Mouse (Mus musculus): ENCODE data around the gene Lekr1. TPM values are rescaled to one million over a fixed set of nuclear protein-coding genes. Genes with fewer than 3 reads are reported as not detected.
A peak's percentile ranks its signal among the peaks of the same experiment; 100 is the strongest.

Lekr1 gene
- polyA plus RNA-seq, 1 experiment from 2014 or later = 6.3 TPM

GRCm38 (mm10) chr3:65855521-65855920 is 189.5 kb downstream of the Lekr1 start:
- Histone ChIP-seq H3K4me3 (ENCODE audit: low read depth, low read length) (no peak overlapping the region), H3K9ac (ENCODE audit: low read length) (no peak overlapping the region), H3K4me1 (ENCODE audit: control insufficient read depth, insufficient read depth, low read length) (peaks cover 8% of the 10 kb centered on the region), H3K27me3 (ENCODE audit: control insufficient read depth, insufficient read depth, low read length) (no peaks in the 10 kb centered on the region), H3K27ac (replicated peaks; ENCODE audit: low read depth, low read length) (no peak overlapping the region), H3K9me3 (ENCODE audit: control insufficient read depth, low read length) (no peaks in the 10 kb centered on the region), H3K4me2 (ENCODE audit: low read depth, severe bottlenecking) (no peak overlapping the region), H3K36me3 (ENCODE audit: control insufficient read depth, insufficient read depth, low read length) (no peaks in the 10 kb centered on the region)
- 92% methylated on average over 5 of the region's 5 CpGs for WGBS
- ATAC-seq (ENCODE audit: insufficient number of reproducible peaks, low FRiP score, low TSS enrichment, low read depth) (no peak), DNase-seq (ENCODE audit: low spot score) (no peak)

DNA sequence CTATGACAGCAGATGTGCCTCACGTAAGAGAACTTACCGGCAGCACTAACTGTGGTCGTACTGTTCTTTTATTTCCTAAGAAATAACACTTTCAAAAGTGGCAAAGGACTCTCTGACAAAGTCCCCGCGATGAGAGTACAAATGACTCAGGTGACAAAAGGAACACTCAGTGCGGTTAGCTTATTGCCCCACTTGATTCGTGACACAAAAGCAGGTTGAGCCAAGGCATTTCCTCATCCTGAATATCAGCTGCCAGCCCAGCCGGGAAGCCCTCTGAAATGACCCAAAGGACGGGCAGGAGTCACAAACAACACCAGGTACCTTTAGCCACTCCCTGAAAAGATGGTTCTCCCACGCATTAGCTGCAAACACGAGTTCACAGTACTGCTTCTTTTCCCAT is 192.1 kb downstream of the Lekr1 start:
- H3K9me3 ChIP-seq (ENCODE audit: control insufficient read depth, low read length) = no peaks in the 10 kb centered on the region
- DNase-seq (ENCODE audit: low spot score) (no peak), ATAC-seq (ENCODE audit: insufficient number of reproducible peaks, low FRiP score, low TSS enrichment, low read depth) (no peak)
- 57% methylated on average over 11 of the region's 11 CpGs for WGBS
- H3K4me1 ChIP-seq (ENCODE audit: control insufficient read depth, insufficient read depth, low read length) = peaks cover 8% of the 10 kb centered on the region
- no peak overlapping the region for H3K4me3 ChIP-seq (ENCODE audit: low read depth, low read length)
- H3K27ac ChIP-seq (replicated peaks; ENCODE audit: low read depth, low read length) = no peak overlapping the region
- H3K36me3 ChIP-seq (ENCODE audit: control insufficient read depth, insufficient read depth, low read length) = no peaks in the 10 kb centered on the region
- no peak overlapping the region for H3K4me2 ChIP-seq (ENCODE audit: low read depth, severe bottlenecking)
- H3K27me3 ChIP-seq (ENCODE audit: control insufficient read depth, insufficient read depth, low read length) = 0 out of 2 replicates have a peak, but pooled peaks cover 4% of the 10 kb centered on the region
- H3K9ac ChIP-seq (ENCODE audit: low read length) = no peak overlapping the region

- Histone ChIP-seq H3K36me3 (ENCODE audit: control insufficient read depth, insufficient read depth, low read length) (no peaks in the 10 kb centered on the region), H3K27ac (replicated peaks; ENCODE audit: low read depth, low read length) (no peak overlapping the region), H3K4me2 (ENCODE audit: low read depth, severe bottlenecking) (no peak overlapping the region), H3K4me1 (ENCODE audit: control insufficient read depth, insufficient read depth, low read length) (peaks cover 8% of the 10 kb centered on the region), H3K4me3 (ENCODE audit: low read depth, low read length) (no peak overlapping the region), H3K9me3 (ENCODE audit: control insufficient read depth, low read length) (no peaks in the 10 kb centered on the region), H3K9ac (ENCODE audit: low read length) (no peak overlapping the region), H3K27me3 (ENCODE audit: control insufficient read depth, insufficient read depth, low read length) (0 out of 2 replicates have a peak, but pooled peaks cover 4% of the 10 kb centered on the region)
- 24% methylated on average over 13 of the region's 13 CpGs for WGBS
- ATAC-seq (ENCODE audit: insufficient number of reproducible peaks, low FRiP score, low TSS enrichment, low read depth) (no peak), DNase-seq (ENCODE audit: low spot score) (no peak)
Measured at GRCm38 (mm10) chr3:65858741-65859348, 192.8 kb downstream of the Lekr1 start.

GRCm38 (mm10) chr3:65859750-65860149 is 193.7 kb downstream of the Lekr1 start:
- H3K36me3 ChIP-seq (ENCODE audit: control insufficient read depth, insufficient read depth, low read length) = no peaks in the 10 kb centered on the region
- ATAC-seq (ENCODE audit: insufficient number of reproducible peaks, low FRiP score, low TSS enrichment, low read depth) (no peak), DNase-seq (ENCODE audit: low spot score) (no peak)
- H3K27ac ChIP-seq (replicated peaks; ENCODE audit: low read depth, low read length) = no peak overlapping the region
- no peak overlapping the region for H3K9ac ChIP-seq (ENCODE audit: low read length)
- no peak overlapping the region for H3K4me3 ChIP-seq (ENCODE audit: low read depth, low read length)
- 0 out of 2 replicates have a peak, but pooled peaks cover 4% of the 10 kb centered on the region for H3K27me3 ChIP-seq (ENCODE audit: control insufficient read depth, insufficient read depth, low read length)
- H3K9me3 ChIP-seq (ENCODE audit: control insufficient read depth, low read length) = no peaks in the 10 kb centered on the region
- peaks cover 8% of the 10 kb centered on the region for H3K4me1 ChIP-seq (ENCODE audit: control insufficient read depth, insufficient read depth, low read length)
- no peak overlapping the region for H3K4me2 ChIP-seq (ENCODE audit: low read depth, severe bottlenecking)
- WGBS = 91% methylated on average over 6 of the region's 6 CpGs

- Histone ChIP-seq H3K4me3 (ENCODE audit: low read depth, low read length) (no peak overlapping the region), H3K9ac (ENCODE audit: low read length) (no peak overlapping the region), H3K4me2 (ENCODE audit: low read depth, severe bottlenecking) (no peak overlapping the region), H3K36me3 (ENCODE audit: control insufficient read depth, insufficient read depth, low read length) (no peaks in the 10 kb centered on the region), H3K4me1 (ENCODE audit: control insufficient read depth, insufficient read depth, low read length) (peaks cover 8% of the 10 kb centered on the region), H3K9me3 (ENCODE audit: control insufficient read depth, low read length) (no peaks in the 10 kb centered on the region), H3K27me3 (ENCODE audit: control insufficient read depth, insufficient read depth, low read length) (0 out of 2 replicates have a peak, but pooled peaks cover 4% of the 10 kb centered on the region), H3K27ac (replicated peaks; ENCODE audit: low read depth, low read length) (no peak overlapping the region)
- no peak for ATAC-seq (ENCODE audit: insufficient number of reproducible peaks, low FRiP score, low TSS enrichment, low read depth)
- no peak for DNase-seq (ENCODE audit: low spot score)
- WGBS = 43% methylated on average over 4 of the region's 4 CpGs
Measured at GRCm38 (mm10) chr3:65860903-65861302, 194.9 kb downstream of the Lekr1 start.

DNA sequence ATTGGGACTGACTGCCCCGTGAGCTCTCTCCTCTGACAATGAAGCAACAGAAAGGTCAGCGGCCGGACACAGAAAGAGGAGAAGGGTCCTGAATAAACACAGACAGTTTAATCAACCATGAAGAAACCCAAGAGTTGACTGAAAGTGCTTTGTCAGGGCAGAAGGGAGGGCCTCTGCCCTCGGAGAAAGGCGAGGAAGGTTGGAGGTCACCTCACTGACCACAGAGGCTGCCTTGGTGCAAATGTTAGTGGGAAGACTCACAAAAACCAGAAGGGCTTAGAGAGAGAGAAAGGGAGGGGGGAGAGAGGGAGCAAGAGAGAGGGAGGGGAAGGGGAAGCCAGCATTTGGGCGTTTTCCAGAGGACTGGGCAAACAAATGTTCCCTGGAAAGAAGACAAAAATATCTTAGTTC is 195.4 kb downstream of the Lekr1 start:
- ATAC-seq (ENCODE audit: insufficient number of reproducible peaks, low FRiP score, low TSS enrichment, low read depth) = no peak
- H3K27ac ChIP-seq (replicated peaks; ENCODE audit: low read depth, low read length) = no peak overlapping the region
- H3K4me2 ChIP-seq (ENCODE audit: low read depth, severe bottlenecking) = no peak overlapping the region
- WGBS = 15% methylated on average over 6 of the region's 6 CpGs
- no peaks in the 10 kb centered on the region for H3K9me3 ChIP-seq (ENCODE audit: control insufficient read depth, low read length)
- H3K9ac ChIP-seq (ENCODE audit: low read length) = no peak overlapping the region
- peaks cover 8% of the 10 kb centered on the region for H3K4me1 ChIP-seq (ENCODE audit: control insufficient read depth, insufficient read depth, low read length)
- no peak overlapping the region for H3K4me3 ChIP-seq (ENCODE audit: low read depth, low read length)
- H3K27me3 ChIP-seq (ENCODE audit: control insufficient read depth, insufficient read depth, low read length) = 0 out of 2 replicates have a peak, but pooled peaks cover 4% of the 10 kb centered on the region
- H3K36me3 ChIP-seq (ENCODE audit: control insufficient read depth, insufficient read depth, low read length) = no peaks in the 10 kb centered on the region
- no peak for DNase-seq (ENCODE audit: low spot score)

DNA sequence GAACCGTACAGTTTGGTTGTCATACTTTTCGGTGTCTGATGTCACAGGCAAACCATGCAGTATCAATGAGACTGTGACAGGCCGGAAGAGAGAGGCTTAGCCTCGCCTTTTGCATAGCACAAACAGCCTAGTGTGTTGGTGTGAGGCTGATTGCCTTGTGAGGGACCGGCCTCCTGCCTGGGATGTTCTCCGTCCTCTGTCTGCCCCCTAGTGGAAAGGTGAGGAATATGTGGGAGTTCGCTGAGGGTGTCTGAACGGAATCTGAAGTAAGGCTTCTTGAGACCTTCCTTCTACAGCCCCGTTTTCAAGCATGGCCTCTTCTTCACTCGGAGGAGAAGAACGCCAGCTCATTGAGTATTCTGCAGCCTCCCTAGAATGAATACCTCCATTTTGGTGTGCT is 197.3 kb downstream of the Lekr1 start:
- ATAC-seq (ENCODE audit: insufficient number of reproducible peaks, low FRiP score, low TSS enrichment, low read depth) = peak; percentile 76
- WGBS = 6% methylated on average over 11 of the region's 11 CpGs
- peaks cover 8% of the 10 kb centered on the region for H3K4me1 ChIP-seq (ENCODE audit: control insufficient read depth, insufficient read depth, low read length)
- peak; percentile 85 for DNase-seq (ENCODE audit: low spot score)
- H3K9me3 ChIP-seq (ENCODE audit: control insufficient read depth, low read length) = no peaks in the 10 kb centered on the region
- no peak overlapping the region for H3K4me2 ChIP-seq (ENCODE audit: low read depth, severe bottlenecking)
- H3K27ac ChIP-seq (replicated peaks; ENCODE audit: low read depth, low read length) = no peak overlapping the region
- no peaks in the 10 kb centered on the region for H3K36me3 ChIP-seq (ENCODE audit: control insufficient read depth, insufficient read depth, low read length)
- 0 out of 2 replicates have a peak, but pooled peaks cover 4% of the 10 kb centered on the region for H3K27me3 ChIP-seq (ENCODE audit: control insufficient read depth, insufficient read depth, low read length)
- no peak overlapping the region for H3K4me3 ChIP-seq (ENCODE audit: low read depth, low read length)
- no peak overlapping the region for H3K9ac ChIP-seq (ENCODE audit: low read length)

DNA sequence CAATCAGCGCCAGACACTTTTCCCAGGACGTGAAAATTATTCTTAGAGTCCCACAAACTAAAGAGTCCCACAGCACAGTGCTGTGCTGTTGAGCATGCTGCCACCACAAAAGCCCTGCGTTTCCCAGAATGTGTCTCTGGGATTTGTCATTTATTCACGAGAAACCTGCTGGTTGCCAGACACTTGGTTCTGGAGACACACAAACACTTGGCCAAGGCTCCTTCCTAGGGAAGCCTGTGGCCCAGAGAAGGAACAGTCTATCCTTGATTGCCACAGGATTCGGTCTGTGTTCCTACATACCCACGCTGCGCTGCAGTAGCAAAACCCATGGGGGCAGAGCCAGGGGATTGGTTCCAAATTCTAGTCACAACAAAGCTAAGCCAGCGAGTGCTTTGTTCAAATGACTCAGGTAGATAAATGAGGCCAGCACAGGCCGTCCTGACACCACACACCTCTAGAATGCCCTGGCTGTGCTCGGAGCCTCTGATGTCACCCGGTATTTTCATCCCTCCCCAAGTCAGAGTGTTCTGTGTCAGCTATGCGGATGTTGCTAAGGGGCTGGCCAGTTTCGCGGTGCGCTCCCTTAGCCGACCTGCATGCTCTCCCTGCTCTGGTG is 197.8 kb downstream of the Lekr1 start:
- peaks cover 3% of the 10 kb centered on the region for H3K4me1 ChIP-seq (ENCODE audit: control insufficient read depth, insufficient read depth, low read length)
- no peak overlapping the region for H3K9ac ChIP-seq (ENCODE audit: low read length)
- H3K27ac ChIP-seq (replicated peaks; ENCODE audit: low read depth, low read length) = no peak overlapping the region
- WGBS = 56% methylated on average over 16 of the region's 16 CpGs
- ATAC-seq (ENCODE audit: insufficient number of reproducible peaks, low FRiP score, low TSS enrichment, low read depth) = no peak
- no peak for DNase-seq (ENCODE audit: low spot score)
- 0 out of 2 replicates have a peak, but pooled peaks cover 4% of the 10 kb centered on the region for H3K27me3 ChIP-seq (ENCODE audit: control insufficient read depth, insufficient read depth, low read length)
- H3K4me2 ChIP-seq (ENCODE audit: low read depth, severe bottlenecking) = no peak overlapping the region
- H3K4me3 ChIP-seq (ENCODE audit: low read depth, low read length) = no peak overlapping the region
- H3K9me3 ChIP-seq (ENCODE audit: control insufficient read depth, low read length) = no peaks in the 10 kb centered on the region
- H3K36me3 ChIP-seq (ENCODE audit: control insufficient read depth, insufficient read depth, low read length) = no peaks in the 10 kb centered on the region
